Mouse (Mus musculus): ENCODE measurements around the gene Znrf3.

The Znrf3 gene

DNA sequence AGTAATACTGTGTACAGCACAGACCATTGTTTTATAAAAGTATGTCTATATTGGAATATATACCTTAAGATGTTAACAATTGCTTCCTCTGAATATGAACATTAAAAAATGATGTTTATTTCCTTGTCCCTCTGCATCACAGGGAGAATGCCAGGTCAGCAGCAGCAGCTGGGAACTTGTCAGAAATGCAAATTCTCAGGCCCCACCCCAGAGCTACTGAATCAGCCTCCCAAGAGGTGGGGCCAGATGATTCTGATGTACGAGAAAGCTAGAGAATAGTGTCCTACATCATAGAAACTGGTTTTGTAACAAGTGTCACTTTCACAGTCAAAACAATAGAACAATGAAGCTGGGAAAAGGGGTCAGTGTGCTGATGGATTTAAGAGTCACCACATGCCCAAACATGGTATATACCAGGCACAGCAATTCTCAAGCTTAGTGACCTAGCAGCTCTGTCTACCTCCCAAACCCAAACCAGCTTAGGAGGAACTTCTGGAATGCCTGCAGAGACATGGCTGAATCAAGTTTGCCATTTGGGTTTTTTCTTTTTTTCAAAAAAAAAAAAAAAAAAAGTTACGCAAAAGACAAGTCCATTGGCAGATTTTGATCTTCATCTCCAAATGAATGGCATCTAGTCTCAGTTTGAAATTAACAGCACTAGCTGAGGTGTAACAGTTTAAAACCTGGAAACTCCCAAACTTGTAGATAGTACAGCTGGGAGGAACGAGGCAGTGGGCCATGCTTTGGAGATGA lies 46.2 kb downstream of the Znrf3 start:
- Histone ChIP-seq H3K27me3 (ENCODE audit: insufficient read depth, low read length) (no peaks in the 10 kb centered on the region), H3K4me1 (replicated peaks; ENCODE audit: low read depth, low read length) (peaks cover 40% of the 10 kb centered on the region), H3K4me3 (replicated peaks; ENCODE audit: low read length) (no peak overlapping the region), H3K9me3 (ENCODE audit: low read length) (no peaks in the 10 kb centered on the region), H3K36me3 (ENCODE audit: insufficient read depth, low read length) (0 out of 2 replicates have a peak, but pooled peaks cover 4% of the 10 kb centered on the region)
- TF ChIP-seq CTCF (conservative IDR thresholded peaks at IDR 0.05; ENCODE audit: low read length) (no peak), NANOG (IDR thresholded peaks at IDR 0.05; ENCODE audit: borderline replicate concordance, low read length) (no peak), POU5F1 (IDR thresholded peaks at IDR 0.05; ENCODE audit: borderline replicate concordance, low read length) (no peak)

DNA sequence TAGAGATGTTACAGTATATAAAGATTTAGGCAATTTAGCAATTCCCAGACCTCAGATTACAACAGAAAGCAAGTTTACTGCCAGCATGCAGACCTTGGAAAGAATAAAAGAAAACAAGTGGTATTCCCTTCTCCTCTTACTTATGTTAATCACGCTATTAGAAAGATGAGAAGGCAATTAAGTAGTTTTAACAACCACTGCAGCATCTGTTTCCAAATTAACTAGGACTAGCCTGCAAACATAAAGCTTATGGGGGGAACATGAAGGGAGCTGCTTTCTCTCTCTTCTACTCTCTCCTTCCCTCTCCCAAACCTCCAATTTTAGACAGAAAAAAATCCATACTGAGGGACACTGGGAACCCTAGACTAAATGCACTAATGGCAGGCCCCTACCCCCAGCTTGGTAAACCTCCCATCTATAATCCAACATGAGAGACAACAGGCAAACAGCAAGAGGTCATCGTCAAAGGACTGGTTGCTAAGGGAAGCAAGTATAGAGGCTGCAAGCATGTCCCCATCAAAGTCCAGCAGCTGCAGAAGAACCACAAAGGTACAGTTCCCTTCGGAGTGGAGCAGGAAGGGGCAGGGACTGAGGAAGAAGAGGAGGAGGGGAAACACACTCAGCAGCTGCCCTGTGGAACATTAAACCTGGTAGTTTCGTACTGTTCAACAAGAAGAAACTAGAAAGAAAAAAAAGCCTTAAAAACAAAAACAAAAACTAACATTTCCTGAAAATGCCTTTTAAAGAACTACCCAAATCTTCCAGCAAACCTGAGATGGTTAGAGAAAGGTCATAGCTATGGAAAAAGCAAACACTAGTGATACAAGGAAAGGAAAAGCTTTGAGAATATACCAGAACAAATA lies 53.4 kb downstream of the Znrf3 start:
- H3K4me1 ChIP-seq (replicated peaks; ENCODE audit: low read depth, low read length) = peaks cover 24% of the 10 kb centered on the region
- H3K27me3 ChIP-seq (ENCODE audit: insufficient read depth, low read length) = no peaks in the 10 kb centered on the region
- TF ChIP-seq NANOG (IDR thresholded peaks at IDR 0.05; ENCODE audit: borderline replicate concordance, low read length) (peak; percentile 27; the same call in 1 of the 2 replicates), CTCF (conservative IDR thresholded peaks at IDR 0.05; ENCODE audit: low read length) (no peak)
- H3K36me3 ChIP-seq (ENCODE audit: insufficient read depth, low read length) = no peaks in the 10 kb centered on the region
- no peak overlapping the region for H3K4me3 ChIP-seq (replicated peaks; ENCODE audit: low read length)
- H3K9me3 ChIP-seq (ENCODE audit: low read length) = no peaks in the 10 kb centered on the region

DNA sequence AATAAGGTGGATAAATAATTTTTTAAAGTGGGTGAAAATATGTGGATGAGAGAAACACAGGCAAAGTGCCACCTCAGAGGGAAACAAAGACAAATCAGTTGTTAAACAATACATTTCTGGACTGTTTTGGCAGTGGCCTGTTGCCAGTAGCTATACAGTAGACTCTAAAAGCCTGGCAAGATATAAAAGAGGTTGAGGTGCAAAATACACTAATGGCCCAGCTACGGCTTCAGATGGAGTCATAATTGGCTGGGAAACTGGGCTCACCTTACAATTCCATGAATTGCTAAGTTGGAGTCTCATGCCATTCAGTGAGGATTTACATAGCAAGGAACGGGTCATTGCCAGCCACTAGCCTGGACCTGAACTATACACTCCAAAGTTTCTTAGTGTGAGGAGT lies 62.0 kb downstream of the Znrf3 start:
- Histone ChIP-seq H3K4me3 (replicated peaks; ENCODE audit: low read length) (no peak overlapping the region), H3K36me3 (ENCODE audit: insufficient read depth, low read length) (0 out of 2 replicates have a peak, but pooled peaks cover 4% of the 10 kb centered on the region), H3K4me1 (replicated peaks; ENCODE audit: low read depth, low read length) (no peaks in the 10 kb centered on the region), H3K27me3 (ENCODE audit: insufficient read depth, low read length) (no peaks in the 10 kb centered on the region), H3K9me3 (ENCODE audit: low read length) (no peaks in the 10 kb centered on the region)
- TF ChIP-seq POU5F1 (IDR thresholded peaks at IDR 0.05; ENCODE audit: borderline replicate concordance, low read length) (no peak), CTCF (conservative IDR thresholded peaks at IDR 0.05; ENCODE audit: low read length) (no peak), NANOG (IDR thresholded peaks at IDR 0.05; ENCODE audit: borderline replicate concordance, low read length) (no peak)

DNA sequence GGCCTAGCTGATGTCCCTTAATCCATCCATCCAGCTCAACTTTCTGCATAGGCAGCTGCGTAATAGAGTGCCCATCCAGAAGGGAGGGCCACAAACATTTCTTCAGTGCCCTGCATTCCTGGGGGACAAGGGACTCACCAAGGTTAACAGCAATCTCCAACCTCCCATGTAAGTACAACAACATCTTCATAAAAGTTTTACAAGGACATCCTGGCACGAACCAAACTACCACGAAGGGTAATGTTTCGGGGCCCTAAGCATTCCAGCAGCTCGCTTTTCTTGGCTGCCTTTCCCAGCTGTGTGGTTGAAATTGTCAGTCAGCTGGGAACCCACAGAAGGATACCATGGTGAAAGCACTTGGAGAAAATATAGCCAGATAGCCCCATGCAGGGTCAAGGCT lies 63.4 kb downstream of the Znrf3 start:
- no peaks in the 10 kb centered on the region for H3K4me1 ChIP-seq (replicated peaks; ENCODE audit: low read depth, low read length)
- no peaks in the 10 kb centered on the region for H3K9me3 ChIP-seq (ENCODE audit: low read length)
- H3K36me3 ChIP-seq (ENCODE audit: insufficient read depth, low read length) = 0 out of 2 replicates have a peak, but pooled peaks cover 4% of the 10 kb centered on the region
- no peak overlapping the region for H3K4me3 ChIP-seq (replicated peaks; ENCODE audit: low read length)
- H3K27me3 ChIP-seq (ENCODE audit: insufficient read depth, low read length) = no peaks in the 10 kb centered on the region
- no peak for TF ChIP-seq NANOG (IDR thresholded peaks at IDR 0.05; ENCODE audit: borderline replicate concordance, low read length)
- no peak for TF ChIP-seq POU5F1 (IDR thresholded peaks at IDR 0.05; ENCODE audit: borderline replicate concordance, low read length)
- TF ChIP-seq CTCF (conservative IDR thresholded peaks at IDR 0.05; ENCODE audit: low read length) = no peak

DNA sequence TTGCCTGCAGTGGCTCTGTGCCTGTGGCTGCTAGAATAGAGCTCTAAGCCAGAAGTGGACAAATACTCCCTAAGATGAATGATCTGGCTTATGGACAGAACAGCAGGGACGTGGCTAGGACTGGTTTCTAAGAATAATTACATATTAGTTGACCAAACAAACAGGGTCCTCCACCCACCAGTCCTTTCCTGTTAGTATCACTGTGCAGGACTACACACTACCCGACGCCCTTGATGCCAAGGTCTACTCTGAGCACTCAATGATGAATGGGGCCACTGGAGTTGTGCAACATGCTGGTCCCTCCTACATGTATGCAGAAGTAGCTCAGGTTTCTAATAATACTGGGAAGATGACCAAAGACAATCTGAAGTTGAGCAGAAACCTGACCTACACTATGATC lies 64.4 kb downstream of the Znrf3 start:
- Histone ChIP-seq H3K27me3 (ENCODE audit: insufficient read depth, low read length) (no peaks in the 10 kb centered on the region), H3K4me3 (replicated peaks; ENCODE audit: low read length) (no peak overlapping the region), H3K36me3 (ENCODE audit: insufficient read depth, low read length) (0 out of 2 replicates have a peak, but pooled peaks cover 4% of the 10 kb centered on the region), H3K9me3 (ENCODE audit: low read length) (no peaks in the 10 kb centered on the region), H3K4me1 (replicated peaks; ENCODE audit: low read depth, low read length) (no peaks in the 10 kb centered on the region)
- no peak for TF ChIP-seq CTCF (conservative IDR thresholded peaks at IDR 0.05; ENCODE audit: low read length)
- no peak for TF ChIP-seq NANOG (IDR thresholded peaks at IDR 0.05; ENCODE audit: borderline replicate concordance, low read length)
- no peak for TF ChIP-seq POU5F1 (IDR thresholded peaks at IDR 0.05; ENCODE audit: borderline replicate concordance, low read length)

DNA sequence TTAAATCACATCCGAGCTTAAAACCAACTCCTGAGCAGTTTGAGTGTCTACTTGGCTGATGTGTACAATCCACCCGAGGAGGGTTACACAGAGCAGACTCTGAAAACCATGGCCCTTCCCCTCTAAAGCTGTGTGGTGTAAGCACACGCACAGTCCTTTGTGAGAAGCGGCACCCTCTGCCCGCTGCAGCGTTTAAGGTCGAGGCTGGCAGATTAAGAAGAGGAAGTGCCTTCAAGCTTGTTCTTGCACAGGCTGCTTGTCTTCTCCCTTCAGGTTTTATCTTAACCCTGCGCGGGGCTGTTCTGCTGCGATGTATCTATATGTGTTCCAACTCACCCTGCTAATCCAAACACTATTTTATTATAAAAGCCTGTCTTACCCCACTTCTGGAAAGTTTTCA lies 75.5 kb downstream of the Znrf3 start:
- H3K4me1 ChIP-seq (replicated peaks; ENCODE audit: low read depth, low read length) = 0 out of 2 replicates have a peak, but pooled peaks cover 3% of the 10 kb centered on the region

DNA sequence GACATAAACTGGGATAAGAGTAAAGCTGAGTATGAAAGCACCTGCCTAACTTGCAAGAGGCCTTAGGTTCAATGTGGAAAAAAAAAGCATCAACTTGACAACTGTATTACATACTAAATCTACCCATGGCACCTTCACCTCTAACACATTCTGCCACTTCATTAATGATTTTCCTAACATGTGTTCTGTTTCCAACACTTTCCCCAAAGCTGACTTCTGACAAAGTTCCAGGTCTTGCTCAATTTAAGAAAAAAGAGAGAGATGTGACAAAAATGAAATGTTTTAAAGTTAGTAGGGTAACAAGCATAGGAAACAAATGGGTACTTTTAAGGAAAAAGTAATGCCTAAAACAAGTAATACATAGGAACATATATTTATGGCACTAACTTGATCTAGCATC lies 76.2 kb downstream of the Znrf3 start:
- TF ChIP-seq POU5F1 (IDR thresholded peaks at IDR 0.05; ENCODE audit: borderline replicate concordance, low read length) = no peak
- no peak for TF ChIP-seq NANOG (IDR thresholded peaks at IDR 0.05; ENCODE audit: borderline replicate concordance, low read length)
- no peak for TF ChIP-seq CTCF (conservative IDR thresholded peaks at IDR 0.05; ENCODE audit: low read length)

More for the DNA sequence above, 75.5 kb downstream of the Znrf3 start:
- TF ChIP-seq NANOG (IDR thresholded peaks at IDR 0.05; ENCODE audit: borderline replicate concordance, low read length) (no peak), CTCF (conservative IDR thresholded peaks at IDR 0.05; ENCODE audit: low read length) (no peak), POU5F1 (IDR thresholded peaks at IDR 0.05; ENCODE audit: borderline replicate concordance, low read length) (no peak)
- Histone ChIP-seq H3K36me3 (ENCODE audit: insufficient read depth, low read length) (no peaks in the 10 kb centered on the region), H3K9me3 (ENCODE audit: low read length) (no peaks in the 10 kb centered on the region), H3K4me3 (replicated peaks; ENCODE audit: low read length) (no peak overlapping the region), H3K27me3 (ENCODE audit: insufficient read depth, low read length) (no peaks in the 10 kb centered on the region)

DNA sequence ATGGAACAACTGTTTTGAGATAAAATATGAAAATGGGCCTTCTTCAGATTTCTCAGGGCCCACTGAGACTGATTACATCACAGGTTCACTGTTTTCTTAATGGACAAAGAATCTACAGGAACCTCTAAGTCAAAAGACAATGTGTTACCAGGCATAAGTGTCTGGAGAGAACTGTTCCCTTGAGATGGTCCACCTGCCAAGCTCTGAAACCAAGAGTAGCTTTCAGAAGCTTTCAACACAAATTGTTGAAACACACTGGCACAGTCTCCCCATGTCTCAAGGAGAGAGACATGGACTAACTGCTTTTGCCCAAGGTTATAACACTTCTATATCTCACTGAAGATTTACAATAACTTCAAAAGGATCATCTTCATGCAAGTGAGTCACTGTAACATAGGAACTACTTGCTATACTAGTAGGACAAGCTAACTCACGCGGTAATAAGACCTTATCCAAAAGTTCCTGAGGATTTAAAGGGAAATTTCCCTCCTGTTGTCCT lies 89.3 kb downstream of the Znrf3 start:
- no peaks in the 10 kb centered on the region for H3K9me3 ChIP-seq (ENCODE audit: low read length)
- H3K36me3 ChIP-seq (ENCODE audit: insufficient read depth, low read length) = no peaks in the 10 kb centered on the region
- TF ChIP-seq CTCF (conservative IDR thresholded peaks at IDR 0.05; ENCODE audit: low read length) = no peak
- no peak for TF ChIP-seq NANOG (IDR thresholded peaks at IDR 0.05; ENCODE audit: borderline replicate concordance, low read length)
- no peak for TF ChIP-seq POU5F1 (IDR thresholded peaks at IDR 0.05; ENCODE audit: borderline replicate concordance, low read length)
- no peaks in the 10 kb centered on the region for H3K4me1 ChIP-seq (replicated peaks; ENCODE audit: low read depth, low read length)
- H3K27me3 ChIP-seq (ENCODE audit: insufficient read depth, low read length) = no peaks in the 10 kb centered on the region
- no peak overlapping the region for H3K4me3 ChIP-seq (replicated peaks; ENCODE audit: low read length)

More for the DNA sequence above, 76.2 kb downstream of the Znrf3 start:
- Histone ChIP-seq H3K36me3 (ENCODE audit: insufficient read depth, low read length) (no peaks in the 10 kb centered on the region), H3K9me3 (ENCODE audit: low read length) (no peaks in the 10 kb centered on the region), H3K27me3 (ENCODE audit: insufficient read depth, low read length) (no peaks in the 10 kb centered on the region), H3K4me3 (replicated peaks; ENCODE audit: low read length) (no peak overlapping the region), H3K4me1 (replicated peaks; ENCODE audit: low read depth, low read length) (0 out of 2 replicates have a peak, but pooled peaks cover 3% of the 10 kb centered on the region)

All from E14TG2a.4 (cell line).